Mouse (Mus musculus) forebrain, embryonic 11.5 days (tissue): ENCODE data around the gene Exoc3l. TPM values are rescaled to one million over a fixed set of nuclear protein-coding genes. Genes with fewer than 3 reads are reported as not detected.

Experiments
- ATAC-seq: fragments of 200-750 bp; cut with Nextera tagmentation; replicated peaks from 2 replicates; pipeline ENCODE4 v1.8.0; 2017; ENCODE audit warnings: moderate TSS enrichment; ENCODE audit not compliant: low FRiP score
- DNase-seq: peaks from one replicate; pipeline ENCODE4 v3.0.0-alpha.2; 2017; ENCODE audit warnings: low spot score
- H3K27ac ChIP-seq: fragments of 300-500 bp; sonication (generic); 2 replicates; pipeline ENCODE4 v1.5.1; 2014; ENCODE audit warnings: low read depth, low read length
- H3K27me3 ChIP-seq: fragments of 300-500 bp; sonication (generic); 2 replicates; pipeline ENCODE4 v1.6.1; 2014; ENCODE audit warnings: mild to moderate bottlenecking, low read length, mixed read lengths; ENCODE audit not compliant: control insufficient read depth, insufficient read depth
- H3K36me3 ChIP-seq: fragments of 300-500 bp; sonication (generic); 2 replicates; pipeline ENCODE4 v1.6.1; 2014; ENCODE audit warnings: mild to moderate bottlenecking, low read length, moderate library complexity, mixed read lengths; ENCODE audit not compliant: control insufficient read depth, insufficient read depth
- H3K4me1 ChIP-seq: fragments of 300-500 bp; sonication (generic); replicated peaks from 2 replicates; pipeline ENCODE4 v1.6.1; 2014; ENCODE audit warnings: low read length, mixed read lengths; ENCODE audit not compliant: control insufficient read depth, insufficient read depth
- H3K4me2 ChIP-seq: fragments of 300-500 bp; sonication (generic); 2 replicates; pipeline ENCODE4 v1.6.1; 2014; ENCODE audit warnings: low read depth, mild to moderate bottlenecking, low read length, moderate library complexity, mixed read lengths; ENCODE audit not compliant: severe bottlenecking
- H3K4me3 ChIP-seq: fragments of 300-500 bp; sonication (generic); 2 replicates; pipeline ENCODE4 v1.5.1; 2014; ENCODE audit warnings: low read depth, low read length
- H3K9ac ChIP-seq: fragments of 300-500 bp; sonication (generic); 2 replicates; pipeline ENCODE4 v1.6.1; 2014; ENCODE audit warnings: low read length
- H3K9me3 ChIP-seq: fragments of 300-500 bp; sonication (generic); 2 replicates; pipeline ENCODE4 v1.6.1; 2016; ENCODE audit warnings: low read length, mixed read lengths; ENCODE audit not compliant: control insufficient read depth
- WGBS: fragments of 180-500 bp; shearing (Covaris S2); extraction: QIAGEN DNeasy Blood & Tissue Kit; methylation state at CpG from one replicate; pipeline ENCODE4 v1.1.7; 2014; 5-methylcytosine and 5-hydroxymethylcytosine counted together
- polyA plus RNA-seq: library from polyadenylated mRNA; unstranded; fragments of >200 nt; fragmentation: Nextera tagmentation; extraction: Ambion mirVana; gene quantifications from 2 replicates; pipeline ENCODE4 v1.2.1, GENCODE M21; 2014

Gene Exoc3l
- polyA plus RNA-seq, 1 experiment from 2014 or later: 10.3 TPM

GRCm38 (mm10) chr8:105309142-105309847, 13.4 kb upstream of the Exoc3l start:
- DNase-seq (no peak), ATAC-seq (no peak)
- peaks cover 5% of the 10 kb centered on the region for H3K36me3 ChIP-seq
- 77% methylated on average over 15 of the region's 15 CpGs for WGBS
- H3K9ac ChIP-seq: no peak overlapping the region
- no peaks in the 10 kb centered on the region for H3K9me3 ChIP-seq
- H3K4me2 ChIP-seq: no peak overlapping the region
- H3K4me3 ChIP-seq: no peak overlapping the region
- peaks cover 5% of the 10 kb centered on the region for H3K4me1 ChIP-seq
- no peaks in the 10 kb centered on the region for H3K27me3 ChIP-seq
- H3K27ac ChIP-seq: no peak overlapping the region

GRCm38 (mm10) chr8:105308428-105308827, 12.5 kb upstream of the Exoc3l start:
- no peak for DNase-seq
- Histone ChIP-seq H3K9me3 (no peaks in the 10 kb centered on the region), H3K4me1 (peaks cover 5% of the 10 kb centered on the region), H3K36me3 (peaks cover 5% of the 10 kb centered on the region), H3K4me2 (no peak overlapping the region), H3K9ac (no peak overlapping the region), H3K27me3 (no peaks in the 10 kb centered on the region), H3K4me3 (no peak overlapping the region), H3K27ac (no peak overlapping the region)
- no peak for ATAC-seq
- WGBS: 96% methylated on average over 10 of the region's 10 CpGs

GRCm38 (mm10) chr8:105307670-105308069, 11.8 kb upstream of the Exoc3l start:
- Histone ChIP-seq H3K4me3 (no peak overlapping the region), H3K27me3 (no peaks in the 10 kb centered on the region), H3K4me1 (peaks cover 5% of the 10 kb centered on the region), H3K9me3 (no peaks in the 10 kb centered on the region), H3K27ac (no peak overlapping the region), H3K36me3 (peaks cover 5% of the 10 kb centered on the region), H3K9ac (no peak overlapping the region), H3K4me2 (no peak overlapping the region)
- DNase-seq (no peak), ATAC-seq (no peak)
- WGBS: 94% methylated on average over 13 of the region's 13 CpGs

- H3K27me3 ChIP-seq: no peaks in the 10 kb centered on the region
- no peak overlapping the region for H3K4me3 ChIP-seq
- H3K36me3 ChIP-seq: peaks cover 12% of the 10 kb centered on the region
- peak overlapping the region; percentile 33; the same call in 1 of the 2 replicates for H3K4me2 ChIP-seq
- WGBS: 60% methylated on average over 5 of the region's 5 CpGs
- no peak overlapping the region for H3K27ac ChIP-seq
- H3K9ac ChIP-seq: no peak overlapping the region
- ATAC-seq (peak; percentile 16; the same call in 1 of the 2 replicates), DNase-seq (no peak)
- H3K9me3 ChIP-seq: no peaks in the 10 kb centered on the region
- H3K4me1 ChIP-seq: peaks cover 5% of the 10 kb centered on the region
Observed at GRCm38 (mm10) chr8:105306146-105306691, 10.3 kb upstream of the Exoc3l start.

- H3K4me1 ChIP-seq: peaks cover 5% of the 10 kb centered on the region
- peaks cover 17% of the 10 kb centered on the region for H3K36me3 ChIP-seq
- H3K27me3 ChIP-seq: no peaks in the 10 kb centered on the region
- peak within 1 kb of the TSS; percentile 39; the same call in 1 of the 2 replicates for H3K9ac ChIP-seq
- ATAC-seq (peak; percentile 60), DNase-seq (peak; percentile 69)
- no peak within 1 kb of the TSS for H3K27ac ChIP-seq
- no peak within 1 kb of the TSS for H3K4me3 ChIP-seq
- 7% methylated on average over 28 of the region's 30 CpGs for WGBS
- peak within 1 kb of the TSS; percentile 33 for H3K4me2 ChIP-seq
- H3K9me3 ChIP-seq: no peaks in the 10 kb centered on the region
Observed at GRCm38 (mm10) chr8:105305211-105306145, 9.6 kb upstream of the Exoc3l start, which contains the start of gene Elmo3. TSS of gene Elmo3 (plus strand) at chr8:105305601.

- H3K9me3 ChIP-seq: no peaks in the 10 kb centered on the region
- no peak overlapping the region for H3K4me2 ChIP-seq
- H3K36me3 ChIP-seq: peaks cover 21% of the 10 kb centered on the region
- H3K9ac ChIP-seq: no peak overlapping the region
- H3K4me3 ChIP-seq: no peak overlapping the region
- H3K4me1 ChIP-seq: peaks cover 5% of the 10 kb centered on the region
- DNase-seq (peak; percentile 52), ATAC-seq (no peak)
- 83% methylated on average over 9 of the region's 9 CpGs for WGBS
- no peaks in the 10 kb centered on the region for H3K27me3 ChIP-seq
- H3K27ac ChIP-seq: no peak overlapping the region
Observed at GRCm38 (mm10) chr8:105304325-105305210, 8.7 kb upstream of the Exoc3l start.

- peaks cover 21% of the 10 kb centered on the region for H3K36me3 ChIP-seq
Observed at GRCm38 (mm10) chr8:105303874-105304273, 8.0 kb upstream of the Exoc3l start.

GRCm38 (mm10) chr8:105303396-105303795, 7.5 kb upstream of the Exoc3l start:
- Histone ChIP-seq H3K4me3 (no peak overlapping the region), H3K36me3 (peaks cover 21% of the 10 kb centered on the region), H3K27ac (no peak overlapping the region), H3K27me3 (no peaks in the 10 kb centered on the region), H3K4me1 (peaks cover 13% of the 10 kb centered on the region), H3K9me3 (no peaks in the 10 kb centered on the region), H3K4me2 (no peak overlapping the region), H3K9ac (no peak overlapping the region)
- no peak for DNase-seq
- ATAC-seq: no peak
- WGBS: 88% methylated on average over 8 of the region's 8 CpGs

More at GRCm38 (mm10) chr8:105303874-105304273, 8.0 kb upstream of the Exoc3l start:
- H3K9ac ChIP-seq: no peak overlapping the region
- H3K4me1 ChIP-seq: peaks cover 8% of the 10 kb centered on the region
- no peaks in the 10 kb centered on the region for H3K9me3 ChIP-seq
- H3K27me3 ChIP-seq: no peaks in the 10 kb centered on the region
- DNase-seq: no peak
- no peak overlapping the region for H3K4me2 ChIP-seq
- WGBS: 85% methylated on average over 9 of the region's 9 CpGs
- ATAC-seq: no peak
- H3K4me3 ChIP-seq: no peak overlapping the region
- H3K27ac ChIP-seq: no peak overlapping the region
